Mouse (Mus musculus): ENCODE results near the gene Msh6. TPM values are rescaled to one million over a fixed set of nuclear protein-coding genes. Genes with fewer than 3 reads are reported as not detected.

The Msh6 gene
- polyA plus RNA-seq, 1 experiment from 2014 or later: 8.4 TPM

DNA sequence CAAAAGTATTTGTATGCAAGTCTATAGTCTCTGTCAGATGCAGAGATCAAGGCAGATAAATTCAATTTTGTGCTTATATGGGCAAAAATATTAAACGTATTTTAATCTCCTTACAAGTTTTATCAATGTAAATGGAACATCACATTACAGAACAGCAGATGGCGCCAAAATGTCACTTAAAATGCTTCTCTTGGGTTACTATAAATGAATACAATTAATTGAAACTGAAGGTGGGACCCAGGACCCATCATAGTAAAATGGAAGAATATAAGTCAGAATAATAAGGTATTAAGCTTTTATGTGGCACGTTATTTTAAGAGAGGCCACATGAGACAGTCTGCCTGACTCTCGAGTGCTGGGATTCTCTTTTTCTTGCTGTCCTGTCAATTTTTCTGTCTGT, 50.4 kb downstream of the Msh6 start:
- H3K36me3 ChIP-seq (ENCODE audit: insufficient read depth, low read length): no peaks in the 10 kb centered on the region
- no peaks in the 10 kb centered on the region for H3K9me3 ChIP-seq (ENCODE audit: low read length)
- peak; percentile 84 for DNase-seq (ENCODE audit: low spot score)
- no peak overlapping the region for H3K4me3 ChIP-seq (ENCODE audit: low read depth, low read length)
- no peak overlapping the region for H3K27ac ChIP-seq (ENCODE audit: low read length)
- H3K27me3 ChIP-seq (replicated peaks; ENCODE audit: insufficient read depth, low read length): no peaks in the 10 kb centered on the region
- H3K4me2 ChIP-seq (replicated peaks; ENCODE audit: low read depth, low read length): no peak overlapping the region
- 37% methylated on average over 4 of the region's 4 CpGs for WGBS
- no peaks in the 10 kb centered on the region for H3K4me1 ChIP-seq (ENCODE audit: insufficient read depth, low read depth, low read length)
- peak; percentile 65 for TF ChIP-seq CTCF (IDR thresholded peaks at IDR 0.05)
- TF ChIP-seq EP300 (IDR thresholded peaks at IDR 0.05): peak; percentile 47
- ATAC-seq: no peak
- H3K9ac ChIP-seq (replicated peaks; ENCODE audit: low read depth): no peak overlapping the region

GRCm38 (mm10) chr17:88029194-88029970, 54.5 kb downstream of the Msh6 start:
- TF ChIP-seq EP300 (IDR thresholded peaks at IDR 0.05): no peak
- no peak for TF ChIP-seq CTCF (IDR thresholded peaks at IDR 0.05)
- Histone ChIP-seq H3K4me2 (replicated peaks; ENCODE audit: low read depth, low read length) (no peak overlapping the region), H3K27ac (ENCODE audit: low read length) (no peak overlapping the region), H3K9me3 (ENCODE audit: low read length) (no peaks in the 10 kb centered on the region), H3K9ac (replicated peaks; ENCODE audit: low read depth) (no peak overlapping the region), H3K4me3 (ENCODE audit: low read depth, low read length) (no peak overlapping the region), H3K4me1 (ENCODE audit: insufficient read depth, low read depth, low read length) (peaks cover 6% of the 10 kb centered on the region; the same call in 1 of the 2 replicates), H3K27me3 (replicated peaks; ENCODE audit: insufficient read depth, low read length) (no peaks in the 10 kb centered on the region), H3K36me3 (ENCODE audit: insufficient read depth, low read length) (no peaks in the 10 kb centered on the region)
- no peak for DNase-seq (ENCODE audit: low spot score)
- WGBS: 86% methylated on average over 17 of the region's 17 CpGs
- no peak for ATAC-seq

DNA sequence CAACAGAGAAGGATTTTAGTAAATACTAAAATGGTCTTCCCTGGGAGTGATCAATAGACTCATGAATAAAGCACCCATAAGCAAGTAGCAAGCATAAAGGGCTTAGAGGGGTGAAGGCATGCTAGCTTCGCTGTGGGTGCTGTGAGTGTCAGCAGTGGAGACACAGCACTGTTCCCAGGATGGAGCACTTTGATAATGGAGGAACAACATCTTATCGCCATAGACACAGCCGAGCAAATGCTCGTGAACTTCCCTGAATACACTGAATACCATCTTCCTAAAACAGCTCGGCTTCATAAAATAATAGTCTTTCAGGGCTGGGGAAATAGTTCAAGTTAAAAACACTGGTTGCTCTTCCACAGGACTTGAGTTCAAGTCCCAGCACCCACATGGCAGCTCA, 56.9 kb downstream of the Msh6 start:
- 86% methylated on average over 5 of the region's 5 CpGs for WGBS
- Histone ChIP-seq H3K9ac (replicated peaks; ENCODE audit: low read depth) (no peak overlapping the region), H3K36me3 (ENCODE audit: insufficient read depth, low read length) (no peaks in the 10 kb centered on the region), H3K4me3 (ENCODE audit: low read depth, low read length) (no peak overlapping the region), H3K4me2 (replicated peaks; ENCODE audit: low read depth, low read length) (no peak overlapping the region), H3K27ac (ENCODE audit: low read length) (no peak overlapping the region), H3K4me1 (ENCODE audit: insufficient read depth, low read depth, low read length) (peaks cover 6% of the 10 kb centered on the region; the same call in 1 of the 2 replicates), H3K9me3 (ENCODE audit: low read length) (no peaks in the 10 kb centered on the region), H3K27me3 (replicated peaks; ENCODE audit: insufficient read depth, low read length) (no peaks in the 10 kb centered on the region)
- TF ChIP-seq EP300 (IDR thresholded peaks at IDR 0.05) (no peak), CTCF (IDR thresholded peaks at IDR 0.05) (no peak)
- ATAC-seq: no peak
- DNase-seq (ENCODE audit: low spot score): no peak

DNA sequence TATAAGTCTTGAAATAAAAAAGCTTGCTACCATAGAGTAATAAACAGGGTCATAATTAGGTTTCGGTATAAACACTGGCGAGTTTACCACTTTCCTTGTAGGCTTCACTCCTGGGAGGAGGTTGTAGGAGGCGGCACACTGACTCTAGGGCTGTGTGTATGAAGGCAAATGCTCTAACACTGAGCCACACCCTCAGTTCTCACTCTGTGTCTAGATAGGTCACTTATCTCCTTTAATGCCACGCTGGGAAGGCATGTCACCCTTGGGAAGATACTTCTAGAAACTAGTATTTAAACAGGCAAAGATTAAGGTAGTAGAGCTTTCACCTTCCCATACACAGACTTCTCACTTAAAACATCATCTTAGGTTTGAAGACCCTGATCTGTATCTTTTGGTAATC, 59.6 kb downstream of the Msh6 start:
- 78% methylated on average over 4 of the region's 4 CpGs for WGBS
- Histone ChIP-seq H3K9ac (replicated peaks; ENCODE audit: low read depth) (no peak overlapping the region), H3K27me3 (replicated peaks; ENCODE audit: insufficient read depth, low read length) (no peaks in the 10 kb centered on the region), H3K4me2 (replicated peaks; ENCODE audit: low read depth, low read length) (no peak overlapping the region), H3K27ac (ENCODE audit: low read length) (no peak overlapping the region), H3K36me3 (ENCODE audit: insufficient read depth, low read length) (no peaks in the 10 kb centered on the region), H3K4me3 (ENCODE audit: low read depth, low read length) (no peak overlapping the region), H3K9me3 (ENCODE audit: low read length) (no peaks in the 10 kb centered on the region), H3K4me1 (ENCODE audit: insufficient read depth, low read depth, low read length) (peaks cover 6% of the 10 kb centered on the region; the same call in 1 of the 2 replicates)
- no peak for TF ChIP-seq CTCF (IDR thresholded peaks at IDR 0.05)
- TF ChIP-seq EP300 (IDR thresholded peaks at IDR 0.05): no peak
- ATAC-seq (no peak), DNase-seq (ENCODE audit: low spot score) (no peak)

Other genes with a start within 250 kb of the Msh6 start
- gene Kcnk12, start 177.1 kb upstream of the Msh6 start, polyA plus RNA-seq (2015; fragmentation: Nextera tagmentation; extraction: Ambion mirVana): 0.81 and 0.83 TPM in 2 replicates
- gene Rpl36-ps4, start 54.1 kb upstream of the Msh6 start, polyA plus RNA-seq (2015; fragmentation: Nextera tagmentation; extraction: Ambion mirVana): not detected in 2 replicates
- gene Fbxo11, start 90.2 kb downstream of the Msh6 start, polyA plus RNA-seq (2015; fragmentation: Nextera tagmentation; extraction: Ambion mirVana): 14.6 and 15.3 TPM in 2 replicates

Measured in lung, postnatal 0 days (tissue).